Comparison of ENCODE assay signal across 24 mouse cellular contexts in genomic region chr13:115799294-115799693, GRCm38 (mm10).
DNase-seq lines count a peak whose midpoint lies in the region; ATAC-seq lines count a peak whose summit lies in the region.
"Had no signal": no experiment of that assay in that cellular context is flagged by ENCODE, and none has a peak within 500 bp of the region (broad histone marks: within the 10 kb centered on the region; RNA-seq: fewer than 3 reads in every experiment).

No protein-coding gene starts in this region.

- H3K4me2 ChIP-seq in intestine, embryonic 15.5 days (replicated peaks), result no peak overlapping the region
- no peak overlapping the region for H3K4me2 ChIP-seq in midbrain, embryonic 13.5 days (replicated peaks)
- H3K4me2 ChIP-seq: embryonic facial prominence, embryonic 12.5 days; forebrain, embryonic 13.5 days; forebrain, embryonic 15.5 days had no signal

- no peaks in the 10 kb centered on the region for H3K9me3 ChIP-seq in intestine, embryonic 15.5 days
- no peaks in the 10 kb centered on the region for H3K9me3 ChIP-seq in midbrain, embryonic 13.5 days
- no peaks in the 10 kb centered on the region for H3K9me3 ChIP-seq in limb, embryonic 10.5 days (replicated peaks)
- H3K9me3 ChIP-seq: embryonic facial prominence, embryonic 10.5 days; embryonic facial prominence, embryonic 12.5 days; forebrain, embryonic 13.5 days; forebrain, embryonic 15.5 days; G1E had no signal

- no peak overlapping the region for H3K27ac ChIP-seq in intestine, embryonic 15.5 days
- no peak overlapping the region for H3K27ac ChIP-seq in midbrain, embryonic 13.5 days
- H3K27ac ChIP-seq in limb, embryonic 10.5 days, result no peak overlapping the region
- H3K27ac ChIP-seq: embryonic facial prominence, embryonic 10.5 days; embryonic facial prominence, embryonic 12.5 days; forebrain, embryonic 13.5 days; forebrain, embryonic 15.5 days had no signal

- H3K36me3 ChIP-seq in intestine, embryonic 15.5 days, result no peaks in the 10 kb centered on the region
- H3K36me3 ChIP-seq in midbrain, embryonic 13.5 days, result no peaks in the 10 kb centered on the region
- H3K36me3 ChIP-seq in limb, embryonic 10.5 days, result no peaks in the 10 kb centered on the region
- H3K36me3 ChIP-seq: embryonic facial prominence, embryonic 10.5 days; embryonic facial prominence, embryonic 12.5 days; forebrain, embryonic 15.5 days; G1E had no signal

- WGBS in intestine, embryonic 15.5 days, result 28% methylated on average over 2 of the region's 2 CpGs
- 19% methylated on average over 2 of the region's 2 CpGs for WGBS in large intestine, adult 2 months
- 71% methylated on average over 2 of the region's 2 CpGs for WGBS in midbrain, embryonic 13.5 days
- 43% methylated on average over 2 of the region's 2 CpGs for WGBS in limb, embryonic 10.5 days

- H3K9ac ChIP-seq in intestine, embryonic 15.5 days, result no peak overlapping the region
- no peak overlapping the region for H3K9ac ChIP-seq in midbrain, embryonic 13.5 days (replicated peaks)
- H3K9ac ChIP-seq: embryonic facial prominence, embryonic 12.5 days; forebrain, embryonic 13.5 days; forebrain, embryonic 15.5 days had no signal

- no peaks in the 10 kb centered on the region for H3K27me3 ChIP-seq in intestine, embryonic 15.5 days (replicated peaks)
- H3K27me3 ChIP-seq in midbrain, embryonic 13.5 days, result no peaks in the 10 kb centered on the region
- H3K27me3 ChIP-seq in limb, embryonic 10.5 days (ENCODE audit: low read depth, poor library complexity, severe bottlenecking), result no peaks in the 10 kb centered on the region
- H3K27me3 ChIP-seq: CH12.LX; embryonic facial prominence, embryonic 12.5 days; forebrain, embryonic 13.5 days; forebrain, embryonic 15.5 days had no signal

- DNase-seq in 3T3-L1 (ENCODE audit: low read depth, low spot score), result peak; percentile 30
- peak; percentile 40 for DNase-seq in large intestine, adult 2 months (ENCODE audit: low read depth, low spot score)
- DNase-seq in limb, embryonic 10.5 days (ENCODE audit: low spot score), result no peak
- no peak for DNase-seq in heart, adult 8-10 months (ENCODE audit: low spot score)
- DNase-seq: adrenal gland, adult 8-10 months; adrenal gland, postnatal 14 days; adrenal gland, postnatal 36 days; B cell, adult 2 months; cerebellum, adult 11-12 months; cerebellum, adult 2 months; cerebellum, adult 9-10 months; cerebellum, postnatal 10 days; cerebellum, postnatal 25 days had no signal

- H3K4me3 ChIP-seq in intestine, embryonic 15.5 days (replicated peaks), result no peak overlapping the region
- no peak overlapping the region for H3K4me3 ChIP-seq in midbrain, embryonic 13.5 days (replicated peaks)
- H3K4me3 ChIP-seq in limb, embryonic 10.5 days, result no peak overlapping the region
- H3K4me3 ChIP-seq: embryonic facial prominence, embryonic 10.5 days; embryonic facial prominence, embryonic 12.5 days; forebrain, embryonic 13.5 days; forebrain, embryonic 15.5 days had no signal

- ATAC-seq in intestine, embryonic 15.5 days, result peak; percentile 83
- ATAC-seq in midbrain, embryonic 13.5 days, result no peak
- ATAC-seq: activated CD4-positive, CD25-positive, alpha-beta regulatory T cell, adult 4 months; CD4-positive, CD25-positive, alpha-beta regulatory T cell, adult 4 months; forebrain, embryonic 13.5 days; forebrain, embryonic 15.5 days; Patski had no signal

- no peaks in the 10 kb centered on the region for H3K4me1 ChIP-seq in intestine, embryonic 15.5 days (replicated peaks)
- no peaks in the 10 kb centered on the region for H3K4me1 ChIP-seq in midbrain, embryonic 13.5 days (replicated peaks)
- H3K4me1 ChIP-seq in limb, embryonic 10.5 days, result peaks cover 7% of the 10 kb centered on the region; the same call in 1 of the 2 replicates
- H3K4me1 ChIP-seq: embryonic facial prominence, embryonic 10.5 days; embryonic facial prominence, embryonic 12.5 days; forebrain, embryonic 13.5 days; forebrain, embryonic 15.5 days had no signal

Comparison
In these comparisons a context has a peak if more than half of its experiments do, and no peak if none do; other contexts are left out.
1. DNase-seq: peak in 3T3-L1 (single experiment) and large intestine, adult 2 months (single experiment); none in limb, embryonic 10.5 days (single experiment) and heart, adult 8-10 months (single experiment).